Mouse (Mus musculus) hindbrain, embryonic 11.5 days (tissue): ENCODE data around the gene Gm28051. TPM values are rescaled to one million over a fixed set of nuclear protein-coding genes. Genes with fewer than 3 reads are reported as not detected.

ENCODE experiments used
- ATAC-seq: fragments of 200-750 bp; cut with Nextera tagmentation; 2 replicates; pipeline ENCODE4 v1.8.0; 2017; ENCODE audit warnings: mild to moderate bottlenecking, moderate TSS enrichment, moderate library complexity; ENCODE audit not compliant: low FRiP score
- DNase-seq: peaks from one replicate; pipeline ENCODE4 v3.0.0-alpha.2; 2015; ENCODE audit warnings: low spot score
- H3K27ac ChIP-seq: fragments of 300-500 bp; sonication (generic); 2 replicates; pipeline ENCODE4 v1.5.1; 2014; ENCODE audit warnings: mild to moderate bottlenecking, low read depth, low read length
- H3K27me3 ChIP-seq: fragments of 300-500 bp; sonication (generic); 2 replicates; pipeline ENCODE4 v1.6.1; 2014; ENCODE audit warnings: mild to moderate bottlenecking, low read length, moderate library complexity, mixed read lengths; ENCODE audit not compliant: control insufficient read depth, insufficient read depth
- H3K36me3 ChIP-seq: fragments of 300-500 bp; sonication (generic); 2 replicates; pipeline ENCODE4 v1.6.1; 2014; ENCODE audit warnings: mild to moderate bottlenecking, low read length, moderate library complexity, mixed read lengths; ENCODE audit not compliant: control insufficient read depth, insufficient read depth
- H3K4me1 ChIP-seq: fragments of 300-500 bp; sonication (generic); replicated peaks from 2 replicates; pipeline ENCODE4 v1.6.1; 2014; ENCODE audit warnings: low read length, mixed read lengths; ENCODE audit not compliant: control insufficient read depth, insufficient read depth
- H3K4me2 ChIP-seq: fragments of 300-500 bp; sonication (generic); replicated peaks from 2 replicates; pipeline ENCODE4 v1.6.1; 2014; ENCODE audit warnings: mild to moderate bottlenecking, low read depth, low read length
- H3K4me3 ChIP-seq: fragments of 300-500 bp; sonication (generic); 2 replicates; pipeline ENCODE4 v1.5.1; 2014; ENCODE audit warnings: low read depth, low read length
- H3K9ac ChIP-seq: fragments of 300-500 bp; sonication (generic); 2 replicates; pipeline ENCODE4 v1.6.1; 2014; ENCODE audit warnings: low read depth, low read length
- H3K9me3 ChIP-seq: fragments of 300-500 bp; sonication (generic); 2 replicates; pipeline ENCODE4 v1.6.1; 2016; ENCODE audit warnings: low read length; ENCODE audit not compliant: control insufficient read depth
- WGBS: fragments of 180-500 bp; shearing (Covaris S2); extraction: QIAGEN DNeasy Blood & Tissue Kit; methylation state at CpG from one replicate; pipeline ENCODE4 v1.1.7; 2014; 5-methylcytosine and 5-hydroxymethylcytosine counted together
- polyA plus RNA-seq: library from polyadenylated mRNA; unstranded; fragments of >200 nt; fragmentation: Nextera tagmentation; extraction: Ambion mirVana; gene quantifications from 2 replicates; pipeline ENCODE4 v1.2.1, GENCODE M21; 2014

The Gm28051 gene
- polyA plus RNA-seq, 1 experiment from 2014 or later, result not detected

DNA sequence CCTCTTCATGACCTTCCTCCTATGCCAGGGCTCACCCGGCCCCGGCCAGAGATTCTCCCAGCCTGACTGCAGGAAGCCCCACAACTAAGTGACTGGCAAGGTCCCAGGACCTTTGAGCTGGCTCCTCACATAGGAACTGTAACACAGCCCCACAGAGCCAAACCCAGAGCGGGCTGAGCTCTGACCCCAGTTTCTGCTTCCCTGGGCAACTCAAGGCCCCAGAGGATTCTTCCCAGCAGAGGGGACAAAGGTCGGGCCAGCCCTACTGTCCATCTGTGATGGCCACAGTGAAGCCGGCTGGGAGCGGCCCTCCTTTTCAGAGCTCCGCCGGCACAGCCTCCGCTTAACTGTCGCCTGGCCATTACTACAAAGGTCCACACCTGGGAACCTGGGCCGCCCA lies 66.4 kb downstream of the Gm28051 start:
- Histone ChIP-seq H3K27me3 (no peaks in the 10 kb centered on the region), H3K9ac (no peak overlapping the region), H3K4me2 (no peak overlapping the region), H3K27ac (no peak overlapping the region), H3K4me1 (0 out of 2 replicates have a peak, but pooled peaks cover 2% of the 10 kb centered on the region), H3K36me3 (no peaks in the 10 kb centered on the region), H3K9me3 (no peaks in the 10 kb centered on the region), H3K4me3 (no peak overlapping the region)
- ATAC-seq (no peak), DNase-seq (no peak)
- 41% methylated on average over 11 of the region's 11 CpGs for WGBS

DNA sequence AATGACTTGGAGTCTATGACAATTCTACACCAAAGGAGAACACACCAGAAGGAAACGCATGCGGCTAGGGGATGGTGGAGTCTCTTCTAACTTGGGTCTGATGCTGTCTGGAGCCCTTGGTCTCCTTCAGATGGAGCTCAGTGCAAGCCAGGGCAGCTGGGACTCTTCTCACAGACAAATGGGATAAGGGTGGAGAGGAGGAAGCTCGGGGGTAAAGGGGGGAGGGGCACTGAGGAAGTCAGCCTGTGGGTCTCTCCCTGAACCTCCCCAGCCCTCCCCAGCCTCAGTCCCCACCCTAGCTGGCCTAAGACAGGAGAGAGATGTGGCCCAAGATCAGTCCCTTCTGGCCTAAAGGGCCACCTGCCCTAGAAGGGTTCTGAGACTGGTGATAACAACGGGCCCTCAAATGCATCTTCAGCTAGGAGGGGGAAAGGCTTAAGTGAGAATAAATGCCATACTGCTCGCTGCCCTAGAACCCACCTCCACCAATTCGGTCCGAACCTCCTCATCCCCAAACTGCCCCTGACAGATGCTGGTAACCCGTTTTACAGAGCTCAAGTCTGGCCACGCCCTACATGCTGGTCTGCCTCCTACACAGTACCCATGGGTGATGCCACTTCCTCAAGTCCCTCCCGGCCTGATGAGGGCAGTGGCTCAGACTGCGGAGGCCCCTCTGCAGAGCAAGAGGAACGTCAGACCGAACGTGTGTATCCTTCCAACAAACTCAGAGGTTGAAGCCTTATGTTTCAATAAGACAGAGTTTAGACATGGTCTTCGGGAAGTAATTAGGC lies 67.6 kb downstream of the Gm28051 start:
- Histone ChIP-seq H3K4me2 (no peak overlapping the region), H3K36me3 (no peaks in the 10 kb centered on the region), H3K4me3 (no peak overlapping the region), H3K4me1 (0 out of 2 replicates have a peak, but pooled peaks cover 2% of the 10 kb centered on the region), H3K27ac (no peak overlapping the region), H3K27me3 (no peaks in the 10 kb centered on the region), H3K9ac (no peak overlapping the region), H3K9me3 (no peaks in the 10 kb centered on the region)
- DNase-seq (no peak), ATAC-seq (no peak)
- 88% methylated on average over 15 of the region's 15 CpGs for WGBS

DNA sequence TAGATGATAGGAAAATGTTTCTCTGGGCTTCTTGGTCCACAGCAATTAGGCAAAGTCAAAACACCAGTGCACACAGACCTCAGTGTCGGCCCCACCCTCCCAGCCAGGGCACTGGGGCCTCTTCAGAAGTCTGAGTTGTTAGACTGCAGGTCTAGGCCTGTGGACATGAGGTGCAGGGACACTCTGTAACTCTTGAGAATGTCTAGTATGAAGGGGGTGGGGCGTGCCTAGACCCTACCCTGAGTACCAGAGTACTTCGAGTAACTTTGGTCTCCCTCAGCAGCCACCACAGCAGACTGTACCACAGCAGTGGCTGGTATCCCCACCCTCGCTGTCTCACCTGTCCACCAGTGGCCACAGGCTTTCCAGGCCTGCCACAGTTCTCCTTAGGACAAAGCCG lies 71.2 kb downstream of the Gm28051 start:
- no peak overlapping the region for H3K27ac ChIP-seq
- no peak overlapping the region for H3K4me2 ChIP-seq
- ATAC-seq (no peak), DNase-seq (no peak)
- no peaks in the 10 kb centered on the region for H3K9me3 ChIP-seq
- H3K36me3 ChIP-seq, result no peaks in the 10 kb centered on the region
- H3K4me3 ChIP-seq, result no peak overlapping the region
- H3K9ac ChIP-seq, result no peak overlapping the region
- H3K27me3 ChIP-seq, result no peaks in the 10 kb centered on the region
- 87% methylated on average over 5 of the region's 5 CpGs for WGBS
- 0 out of 2 replicates have a peak, but pooled peaks cover 2% of the 10 kb centered on the region for H3K4me1 ChIP-seq

DNA sequence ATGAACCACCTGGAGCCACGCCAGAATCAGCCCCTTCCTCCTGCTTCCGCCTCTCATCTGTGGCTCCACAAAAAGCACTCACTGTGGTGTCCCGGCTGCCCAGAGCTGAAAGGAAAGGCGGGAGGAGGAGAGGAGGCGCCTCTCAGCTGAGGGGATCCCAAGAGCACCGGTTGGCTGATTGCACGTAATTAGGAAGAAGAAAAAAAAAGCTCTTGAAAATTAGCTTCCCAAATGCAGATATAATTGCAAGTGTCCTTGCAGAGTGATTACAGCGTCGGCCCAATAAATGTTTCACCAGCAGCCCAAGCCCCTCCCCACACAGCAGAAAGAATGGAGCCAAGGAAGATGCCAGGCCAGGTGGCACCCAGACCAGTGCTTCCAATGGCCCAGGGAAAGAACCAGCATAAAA lies 72.0 kb downstream of the Gm28051 start:
- 60% methylated on average over 9 of the region's 9 CpGs for WGBS
- ATAC-seq, result no peak
- no peak overlapping the region for H3K4me3 ChIP-seq
- no peak overlapping the region for H3K27ac ChIP-seq
- H3K27me3 ChIP-seq, result no peaks in the 10 kb centered on the region
- H3K9ac ChIP-seq, result no peak overlapping the region
- DNase-seq, result no peak
- no peaks in the 10 kb centered on the region for H3K9me3 ChIP-seq
- H3K4me1 ChIP-seq, result 0 out of 2 replicates have a peak, but pooled peaks cover 2% of the 10 kb centered on the region
- H3K36me3 ChIP-seq, result no peaks in the 10 kb centered on the region
- H3K4me2 ChIP-seq, result no peak overlapping the region

DNA sequence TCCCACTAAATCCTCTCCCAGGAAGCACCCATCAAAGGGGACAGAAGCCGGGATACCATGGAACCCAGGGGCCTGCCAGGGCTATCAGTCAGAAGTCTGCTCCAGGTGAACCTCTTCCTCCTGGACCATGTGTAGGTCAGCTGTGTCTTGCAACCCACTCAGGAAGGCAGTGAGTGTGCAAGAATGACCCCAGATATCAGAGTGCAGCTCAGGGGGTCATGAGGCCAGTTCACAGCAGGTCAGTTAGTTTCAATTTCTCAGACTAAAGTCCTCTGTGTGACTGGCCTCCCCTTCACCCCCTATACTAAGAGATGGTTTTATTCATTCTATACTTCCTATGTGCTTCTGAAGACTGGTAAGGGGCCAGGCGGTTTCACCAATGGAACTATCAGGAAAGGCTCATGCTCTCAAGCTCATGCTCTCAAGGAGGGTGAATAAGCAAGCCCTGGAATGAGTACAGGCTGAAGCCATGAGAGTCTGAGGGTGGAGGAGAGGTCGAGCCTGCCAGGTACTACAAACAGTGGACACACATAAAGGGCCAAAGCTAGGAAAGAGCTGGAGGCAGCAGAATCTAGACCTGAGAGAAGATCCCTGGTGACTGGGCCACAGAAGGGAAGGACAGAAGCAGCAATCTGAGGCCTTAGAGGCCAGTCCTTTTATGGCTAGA lies 72.7 kb downstream of the Gm28051 start:
- no peak overlapping the region for H3K9ac ChIP-seq
- no peaks in the 10 kb centered on the region for H3K27me3 ChIP-seq
- H3K36me3 ChIP-seq, result no peaks in the 10 kb centered on the region
- 0 out of 2 replicates have a peak, but pooled peaks cover 2% of the 10 kb centered on the region for H3K4me1 ChIP-seq
- no peak overlapping the region for H3K27ac ChIP-seq
- no peaks in the 10 kb centered on the region for H3K9me3 ChIP-seq
- H3K4me3 ChIP-seq, result no peak overlapping the region
- no peak for DNase-seq
- H3K4me2 ChIP-seq, result no peak overlapping the region
- ATAC-seq, result no peak
- 86% methylated on average over 3 of the region's 3 CpGs for WGBS

DNA sequence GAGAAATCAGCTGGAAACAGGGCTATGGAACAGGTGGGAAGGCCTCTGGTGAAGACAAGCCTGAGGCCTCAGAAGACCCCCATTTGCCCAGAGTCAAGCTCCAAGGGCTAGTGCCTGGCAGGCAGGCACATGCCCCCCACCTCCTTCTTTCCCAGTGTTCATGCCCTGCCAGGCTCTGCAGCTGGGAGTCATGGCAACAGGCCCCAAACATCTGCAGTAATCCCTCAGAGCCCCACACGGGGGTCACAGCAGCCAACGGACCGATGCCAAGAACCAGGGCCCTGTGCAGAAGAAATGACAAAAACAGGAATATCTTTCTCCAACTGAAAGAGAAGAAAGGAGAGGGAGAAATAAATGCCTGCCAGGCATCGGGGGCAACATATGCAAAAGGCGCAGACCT lies 73.6 kb downstream of the Gm28051 start:
- no peak overlapping the region for H3K27ac ChIP-seq
- H3K27me3 ChIP-seq, result no peaks in the 10 kb centered on the region

DNA sequence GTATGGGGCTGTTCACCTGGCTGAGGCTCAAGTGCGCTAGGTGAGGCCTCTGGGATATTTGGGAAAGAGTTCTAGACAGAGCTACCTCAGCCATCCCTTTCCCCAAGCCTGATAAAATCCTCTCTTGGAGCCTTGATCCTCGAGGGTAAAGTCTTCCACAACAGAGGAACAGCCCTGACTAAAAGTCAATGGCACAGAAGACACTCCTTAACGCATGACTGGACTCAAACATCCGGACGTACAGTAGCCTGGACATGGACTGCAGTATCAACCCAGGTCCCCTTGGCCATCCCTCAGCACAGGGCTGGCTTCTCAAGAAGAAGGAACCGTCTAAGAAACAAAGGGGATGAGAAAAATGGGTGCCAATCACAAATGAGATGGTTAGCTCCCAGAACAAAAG lies 74.1 kb downstream of the Gm28051 start:
- Histone ChIP-seq H3K9me3 (no peaks in the 10 kb centered on the region), H3K4me2 (no peak overlapping the region), H3K36me3 (no peaks in the 10 kb centered on the region), H3K27ac (no peak overlapping the region), H3K4me1 (peaks cover 4% of the 10 kb centered on the region; the same call in 1 of the 2 replicates), H3K4me3 (no peak overlapping the region), H3K9ac (no peak overlapping the region), H3K27me3 (no peaks in the 10 kb centered on the region)
- DNase-seq (no peak), ATAC-seq (no peak)
- 72% methylated on average over 6 of the region's 6 CpGs for WGBS

More for the DNA sequence above, 73.6 kb downstream of the Gm28051 start:
- Histone ChIP-seq H3K9ac (no peak overlapping the region), H3K4me1 (peaks cover 4% of the 10 kb centered on the region; the same call in 1 of the 2 replicates), H3K4me3 (no peak overlapping the region), H3K4me2 (no peak overlapping the region), H3K9me3 (no peaks in the 10 kb centered on the region), H3K36me3 (no peaks in the 10 kb centered on the region)
- DNase-seq, result no peak
- no peak for ATAC-seq
- WGBS, result 66% methylated on average over 5 of the region's 5 CpGs

DNA sequence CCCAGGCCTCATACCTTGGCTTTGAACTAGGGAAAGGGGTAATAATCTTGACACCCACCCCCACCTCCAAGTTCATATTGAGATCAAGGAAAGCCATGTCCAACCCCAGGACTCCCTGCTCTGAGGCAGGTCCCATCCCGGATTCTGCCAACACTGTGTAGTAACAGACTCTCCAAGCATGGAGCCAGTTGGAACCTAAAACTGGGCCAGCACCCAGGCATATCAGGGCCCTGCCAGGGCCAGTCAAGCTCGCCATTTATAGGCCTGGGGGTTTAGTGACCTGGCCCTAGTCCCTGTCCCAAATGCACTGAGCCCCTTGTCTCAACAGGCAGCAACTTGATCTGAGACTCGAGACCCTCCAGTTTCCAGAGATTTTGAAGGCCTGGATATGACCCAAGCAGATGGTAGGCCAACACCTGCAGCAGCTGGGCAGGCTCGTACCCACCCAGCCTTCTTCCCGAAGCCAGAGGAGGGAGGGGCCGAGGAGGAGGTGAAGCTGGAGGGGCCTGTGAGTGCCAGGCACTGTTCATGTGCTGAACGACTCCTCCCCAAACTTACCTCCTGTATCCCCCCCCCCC lies 74.8 kb downstream of the Gm28051 start:
- Histone ChIP-seq H3K4me3 (no peak overlapping the region), H3K4me1 (peaks cover 4% of the 10 kb centered on the region; the same call in 1 of the 2 replicates), H3K36me3 (no peaks in the 10 kb centered on the region), H3K27ac (no peak overlapping the region), H3K9ac (no peak overlapping the region), H3K27me3 (no peaks in the 10 kb centered on the region), H3K9me3 (no peaks in the 10 kb centered on the region), H3K4me2 (no peak overlapping the region)
- ATAC-seq (no peak), DNase-seq (no peak)
- WGBS, result 91% methylated on average over 7 of the region's 7 CpGs
